Mouse (Mus musculus) stomach, adult 2 months (tissue): ENCODE data around the gene Gm13271. TPM values are rescaled to one million over a fixed set of nuclear protein-coding genes. Genes with fewer than 3 reads are reported as not detected.

ENCODE experiments used
- polyA plus RNA-seq: library from polyadenylated mRNA; depleted of rRNA; stranded (reverse); fragments of >200 nt; gene quantifications from 2 replicates; pipeline ENCODE4 v1.2.3, GENCODE M21; 2012; rRNA removed

The Gm13271 gene
- polyA plus RNA-seq: not detected in 2 replicates

GRCm38 (mm10) chr4:88754818-88755340 is at the start of gene Gm13271:
Gene Gm13271 (plus strand): TSS chr4:88754868.

GRCm38 (mm10) chr4:88721791-88722721 is 32.6 kb upstream of the Gm13271 start, which contains the start of the genes Gm26566 and Klhl9:
Gene Gm26566 (plus strand): TSS chr4:88721805.
Gene Klhl9 (minus strand): TSS chr4:88722465.

GRCm38 (mm10) chr4:88759610-88760268 is 5.1 kb downstream of the Gm13271 start, which contains the start of gene Gm13283:
Gene Gm13283 (plus strand): TSS chr4:88760119.

GRCm38 (mm10) chr4:88773534-88773933 is 18.9 kb downstream of the Gm13271 start, which contains the start of gene Gm13290:
Gene Gm13290 (plus strand): TSS chr4:88773834.

GRCm38 (mm10) chr4:88776622-88777021 is 22.0 kb downstream of the Gm13271 start, which contains the start of gene Gm13289:
Gene Gm13289 (plus strand): TSS chr4:88776922.

GRCm38 (mm10) chr4:88779550-88779949 is 24.9 kb downstream of the Gm13271 start, which contains the start of gene Gm13272:
Gene Gm13272 (plus strand): TSS chr4:88779850.

GRCm38 (mm10) chr4:88781831-88782230 is 27.2 kb downstream of the Gm13271 start, which contains the start of gene Ifnz:
Gene Ifnz (plus strand): TSS chr4:88782131.

GRCm38 (mm10) chr4:88785409-88785808 is 30.7 kb downstream of the Gm13271 start, which contains the start of gene Gm13276:
Gene Gm13276 (plus strand): TSS chr4:88785709.

GRCm38 (mm10) chr4:88788402-88788801 is 33.7 kb downstream of the Gm13271 start, which contains the start of gene Gm13277:
Gene Gm13277 (plus strand): TSS chr4:88788632.

GRCm38 (mm10) chr4:88791250-88791649 is 36.6 kb downstream of the Gm13271 start, which contains the start of gene Gm13278:
Gene Gm13278 (plus strand): TSS chr4:88791550.

GRCm38 (mm10) chr4:88793936-88794675 is 39.4 kb downstream of the Gm13271 start, which contains the start of gene Gm13275:
Gene Gm13275 (plus strand): TSS chr4:88794487.

GRCm38 (mm10) chr4:88797097-88797496 is 42.4 kb downstream of the Gm13271 start, which contains the start of gene Gm13279:
Gene Gm13279 (plus strand): TSS chr4:88797397.

GRCm38 (mm10) chr4:88799365-88799764 is 44.7 kb downstream of the Gm13271 start, which contains the start of gene Gm13285:
Gene Gm13285 (plus strand): TSS chr4:88799665.

GRCm38 (mm10) chr4:88802954-88803353 is 48.3 kb downstream of the Gm13271 start, which contains the start of gene Gm13287:
Gene Gm13287 (plus strand): TSS chr4:88803254.

Other genes starting within 250 kb of the Gm13271 start
- not detected in 2 replicates for gene Ifnb1, start 232.1 kb upstream of the Gm13271 start, polyA plus RNA-seq
- not detected in 2 replicates for gene Ifna15, start 196.6 kb upstream of the Gm13271 start, polyA plus RNA-seq
- gene Ifna14, start 183.1 kb upstream of the Gm13271 start, polyA plus RNA-seq: not detected in 2 replicates
- not detected in 2 replicates for gene Ifna9, start 162.5 kb upstream of the Gm13271 start, polyA plus RNA-seq
- not detected in 2 replicates for gene Ifna12, start 151.5 kb upstream of the Gm13271 start, polyA plus RNA-seq
- gene C87499, start 120.5 kb upstream of the Gm13271 start, polyA plus RNA-seq: not detected in 2 replicates
- not detected in 2 replicates for gene Ifna13, start 110.4 kb upstream of the Gm13271 start, polyA plus RNA-seq
- gene Ifna16, start 77.9 kb upstream of the Gm13271 start, polyA plus RNA-seq: not detected in 2 replicates
- not detected in 2 replicates for gene Ifna2, start 71.0 kb upstream of the Gm13271 start, polyA plus RNA-seq
- gene Ifnab, start 63.5 kb upstream of the Gm13271 start, polyA plus RNA-seq: not detected in 2 replicates
- gene Gm26566, start 33.1 kb upstream of the Gm13271 start, polyA plus RNA-seq: 0.30 TPM in 1 of 2 replicates, not detected in the other
- 3.6 and 6.2 TPM in 2 replicates for gene Klhl9, start 32.4 kb upstream of the Gm13271 start, polyA plus RNA-seq
- not detected in 2 replicates for gene Gm13283, start 5.3 kb downstream of the Gm13271 start, polyA plus RNA-seq
- 0.08 TPM in 1 of 2 replicates, not detected in the other for gene Gm13290, start 19.0 kb downstream of the Gm13271 start, polyA plus RNA-seq
- gene Gm13289, start 22.1 kb downstream of the Gm13271 start, polyA plus RNA-seq: not detected in 2 replicates
- not detected in 2 replicates for gene Gm13272, start 25.0 kb downstream of the Gm13271 start, polyA plus RNA-seq
- not detected in 2 replicates for gene Ifnz, start 27.3 kb downstream of the Gm13271 start, polyA plus RNA-seq
- not detected in 2 replicates for gene Gm13276, start 30.8 kb downstream of the Gm13271 start, polyA plus RNA-seq
- not detected in 2 replicates for gene Gm13277, start 33.8 kb downstream of the Gm13271 start, polyA plus RNA-seq
- not detected in 2 replicates for gene Gm13278, start 36.7 kb downstream of the Gm13271 start, polyA plus RNA-seq
- gene Gm13275, start 39.6 kb downstream of the Gm13271 start, polyA plus RNA-seq: not detected in 2 replicates
- gene Gm13279, start 42.5 kb downstream of the Gm13271 start, polyA plus RNA-seq: not detected in 2 replicates
- gene Gm13285, start 44.8 kb downstream of the Gm13271 start, polyA plus RNA-seq: not detected in 2 replicates
- gene Gm13287, start 48.4 kb downstream of the Gm13271 start, polyA plus RNA-seq: not detected in 2 replicates
- not detected in 2 replicates for gene Gm13288, start 50.7 kb downstream of the Gm13271 start, polyA plus RNA-seq
- not detected in 2 replicates for gene Ifna7, start 61.4 kb downstream of the Gm13271 start, polyA plus RNA-seq
- gene Ifna11, start 65.1 kb downstream of the Gm13271 start, polyA plus RNA-seq: not detected in 2 replicates
- not detected in 2 replicates for gene Ifna6, start 72.5 kb downstream of the Gm13271 start, polyA plus RNA-seq
- gene Ifna5, start 80.7 kb downstream of the Gm13271 start, polyA plus RNA-seq: not detected in 2 replicates
- not detected in 2 replicates for gene Ifna4, start 87.0 kb downstream of the Gm13271 start, polyA plus RNA-seq
- not detected in 2 replicates for gene Ifna1, start 95.2 kb downstream of the Gm13271 start, polyA plus RNA-seq
- gene Ifne, start 125.3 kb downstream of the Gm13271 start, polyA plus RNA-seq: 0.12 TPM in 1 of 2 replicates, not detected in the other